Mouse (Mus musculus) MEL (cell line): ENCODE data around the gene Ribc2. TPM values are rescaled to one million over a fixed set of nuclear protein-coding genes. Genes with fewer than 3 reads are reported as not detected.

ENCODE experiments used
- DNase-seq: peaks from one replicate; pipeline ENCODE4 v3.0.0; 2011; ENCODE audit warnings: low read depth, low spot score
- H3K27ac ChIP-seq: 2 replicates; pipeline ENCODE4 v1.5.1; 2012; ENCODE audit warnings: low read depth, mild to moderate bottlenecking, control low read depth, low read length, moderate library complexity; ENCODE audit not compliant: control insufficient read depth
- H3K27me3 ChIP-seq, 2 experiments: fragments of 150-350 bp in 1 of 2; sonication (generic) in 1 of 2; 2 replicates each; pipeline ENCODE4 v1.6.1; 2012; ENCODE audit warnings: low read length in 2 of 2, mild to moderate bottlenecking in 2 of 2, improper control_type of control experiment in 1 of 2, moderate library complexity in 1 of 2; ENCODE audit not compliant: insufficient read depth in 2 of 2, control insufficient read depth in 1 of 2
- H3K36me3 ChIP-seq, 2 experiments: 2 replicates each; pipeline ENCODE4 v1.6.1; 2012 to 2014; ENCODE audit warnings: low read length in 2 of 2, improper control_type of control experiment in 1 of 2, inconsistent platforms in 1 of 2, mild to moderate bottlenecking in 1 of 2; ENCODE audit not compliant: insufficient read depth in 2 of 2, control insufficient read depth in 1 of 2
- H3K4me1 ChIP-seq, 2 experiments: fragments of 150-350 bp in 1 of 2; sonication (generic) in 1 of 2; 2 replicates each; pipeline ENCODE4 v1.6.1; 2012; ENCODE audit warnings: low read length in 2 of 2, improper control_type of control experiment in 1 of 2, mild to moderate bottlenecking in 1 of 2; ENCODE audit not compliant: insufficient read depth in 2 of 2, control insufficient read depth in 1 of 2
- H3K4me3 ChIP-seq, 2 experiments: fragments of 150-350 bp in 1 of 2; sonication (generic) in 1 of 2; 2 replicates each; pipeline ENCODE4 v1.5.1; 2012; ENCODE audit warnings: low read depth in 2 of 2, low read length in 2 of 2, mild to moderate bottlenecking in 2 of 2, moderate library complexity in 2 of 2, control low read depth in 1 of 2, improper control_type of control experiment in 1 of 2; ENCODE audit not compliant: control insufficient read depth in 1 of 2, insufficient read depth in 1 of 2
- H3K79me2 ChIP-seq: 2 replicates; pipeline ENCODE4 v1.6.1; 2012; ENCODE audit warnings: mild to moderate bottlenecking, low read length, moderate library complexity; ENCODE audit not compliant: control insufficient read depth, poor library complexity, insufficient read depth
- H3K9ac ChIP-seq: 2 replicates; pipeline ENCODE4 v1.6.1; 2012; ENCODE audit warnings: low read depth, mild to moderate bottlenecking, control low read depth, low read length, moderate library complexity; ENCODE audit not compliant: control insufficient read depth, poor library complexity, severe bottlenecking
- H3K9me3 ChIP-seq: fragments of 150-350 bp; sonication (generic); replicated peaks from 2 replicates; pipeline ENCODE4 v1.6.1; 2012; ENCODE audit warnings: mild to moderate bottlenecking, low read length, improper control_type of control experiment, moderate library complexity; ENCODE audit not compliant: insufficient read depth
- CTCF ChIP-seq, 3 experiments: IDR thresholded peaks in 2 of 3; conservative IDR thresholded peaks in 1 of 3; 2 replicates each; pipeline ENCODE4 v1.5.1; 2011 to 2012; ENCODE audit warnings: low read length in 3 of 3, low read depth in 2 of 3, mild to moderate bottlenecking in 2 of 3, improper control_type of control experiment in 1 of 3, inconsistent platforms in 1 of 3, mixed read lengths in 1 of 3, moderate library complexity in 1 of 3; ENCODE audit not compliant: control insufficient read depth in 1 of 3, insufficient read depth in 1 of 3, poor library complexity in 1 of 3, severe bottlenecking in 1 of 3
- E2F4 ChIP-seq: IDR thresholded peaks from 2 replicates; pipeline ENCODE4 v1.6.1; 2011; ENCODE audit warnings: low read depth, low read length, improper control_type of control experiment, borderline replicate concordance
- ELF1 ChIP-seq: IDR thresholded peaks from 2 replicates; pipeline ENCODE4 v1.6.1; 2014; ENCODE audit warnings: low read depth, mild to moderate bottlenecking, inconsistent platforms, low read length, improper control_type of control experiment, moderate library complexity
- EP300 ChIP-seq, 2 experiments: IDR thresholded peaks; 2 replicates each; pipeline ENCODE4 v1.6.1; 2011; ENCODE audit warnings: improper control_type of control experiment in 2 of 2, low read length in 2 of 2, low read depth in 1 of 2, mild to moderate bottlenecking in 1 of 2
- GABPA ChIP-seq: IDR thresholded peaks from 2 replicates; pipeline ENCODE4 v1.6.1; 2012; ENCODE audit warnings: low read depth, mild to moderate bottlenecking, inconsistent platforms, low read length, improper control_type of control experiment, moderate library complexity
- HCFC1 ChIP-seq: IDR thresholded peaks from 2 replicates; pipeline ENCODE4 v1.6.1; 2012; ENCODE audit warnings: low read depth, mild to moderate bottlenecking, inconsistent platforms, low read length, improper control_type of control experiment, moderate library complexity
- JUND ChIP-seq: IDR thresholded peaks from 2 replicates; pipeline ENCODE4 v1.6.1; 2011; ENCODE audit warnings: low read depth, mild to moderate bottlenecking, improper control_type of control experiment, low read length
- MAFK ChIP-seq: IDR thresholded peaks from 2 replicates; pipeline ENCODE4 v1.6.1; 2011; ENCODE audit warnings: low read depth, mild to moderate bottlenecking, low read length, improper control_type of control experiment, borderline replicate concordance
- MYC ChIP-seq: IDR thresholded peaks from 2 replicates; pipeline ENCODE4 v1.6.1; 2011; ENCODE audit warnings: low read depth, mild to moderate bottlenecking, low read length, improper control_type of control experiment, moderate library complexity
- NELFE ChIP-seq: IDR thresholded peaks from 2 replicates; pipeline ENCODE4 v1.6.1; 2011; ENCODE audit warnings: low read depth, low read length, improper control_type of control experiment
- NRF1 ChIP-seq: IDR thresholded peaks from 2 replicates; pipeline ENCODE4 v1.6.1; 2014; ENCODE audit warnings: low read depth, mild to moderate bottlenecking, inconsistent platforms, low read length, improper control_type of control experiment, moderate library complexity; ENCODE audit not compliant: poor library complexity, insufficient read depth, severe bottlenecking
- POLR2AphosphoS2 ChIP-seq: IDR thresholded peaks from 2 replicates; pipeline ENCODE4 v1.6.1; 2011; ENCODE audit warnings: low read length, improper control_type of control experiment
- SIN3A ChIP-seq: IDR thresholded peaks from 2 replicates; pipeline ENCODE4 v1.6.1; 2012; ENCODE audit warnings: low read length, improper control_type of control experiment, inconsistent platforms
- SMC3 ChIP-seq: IDR thresholded peaks from 2 replicates; pipeline ENCODE4 v1.6.1; 2011; ENCODE audit warnings: low read depth, low read length, improper control_type of control experiment
- TAL1 ChIP-seq: IDR thresholded peaks from 2 replicates; pipeline ENCODE4 v1.6.1; 2012; ENCODE audit warnings: mild to moderate bottlenecking, inconsistent platforms, low read length, moderate library complexity, mixed read lengths
- TBP ChIP-seq: IDR thresholded peaks from 2 replicates; pipeline ENCODE4 v1.8.0; 2011; ENCODE audit warnings: low read depth, low read length, improper control_type of control experiment
- TCF12 ChIP-seq: IDR thresholded peaks from 2 replicates; pipeline ENCODE4 v1.6.1; 2014; ENCODE audit warnings: low read depth, mild to moderate bottlenecking, inconsistent platforms, low read length, improper control_type of control experiment, moderate library complexity
- ZC3H11A ChIP-seq: IDR thresholded peaks from 2 replicates; pipeline ENCODE4 v1.6.1; 2012; ENCODE audit warnings: low read depth, mild to moderate bottlenecking, inconsistent platforms, low read length, improper control_type of control experiment
- ZKSCAN1 ChIP-seq: IDR thresholded peaks from 2 replicates; pipeline ENCODE4 v1.6.1; 2012; ENCODE audit warnings: low read depth, mild to moderate bottlenecking, inconsistent platforms, low read length, improper control_type of control experiment, moderate library complexity
- ZMIZ1 ChIP-seq: IDR thresholded peaks from 2 replicates; pipeline ENCODE4 v1.6.1; 2012; ENCODE audit warnings: low read depth, mild to moderate bottlenecking, inconsistent platforms, low read length, improper control_type of control experiment, moderate library complexity
- polyA plus RNA-seq, 2 experiments: library from polyadenylated mRNA; stranded (reverse) in 1 of 2; unstranded in 1 of 2; fragments of >175 nt in 1 of 2; fragments of >200 nt in 1 of 2; gene quantifications; 2 replicates each; pipeline versions ENCODE4 v1.2.1 to v1.2.4; 2012; ENCODE audit warnings: low replicate concordance in 2 of 2, low read depth in 1 of 2; ENCODE audit not compliant: insufficient read length in 2 of 2, insufficient read depth in 1 of 2, missing spikeins in 1 of 2
- total RNA-seq: library from RNA; depleted of rRNA; stranded (reverse); fragments of 300-350 nt; gene quantifications from 2 replicates; pipeline ENCODE4 v1.2.3, GENCODE M21; 2012

Gene Ribc2
- total and polyA plus RNA-seq, 3 experiments = not detected

DNA sequence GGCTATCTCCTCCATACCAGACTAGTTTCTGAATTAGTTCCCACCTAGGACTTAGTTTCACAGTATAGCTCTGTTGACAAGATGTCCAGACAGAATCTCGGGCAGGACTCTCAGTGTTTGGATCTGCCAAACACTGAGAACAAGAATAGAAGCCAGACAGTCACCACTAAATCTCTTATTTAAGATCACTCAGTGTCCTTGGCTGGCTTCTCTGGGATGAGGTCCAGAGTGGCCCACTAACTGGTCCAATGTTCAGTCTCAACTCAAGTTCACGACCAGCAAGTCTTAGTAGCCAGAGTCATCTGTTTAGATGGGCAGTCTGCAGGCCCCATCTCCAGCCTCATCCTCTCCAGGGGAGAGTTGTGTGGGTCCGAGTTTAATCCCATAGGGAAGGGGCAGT lies 20.7 kb downstream of the Ribc2 start:
- H3K9me3 ChIP-seq = no peaks in the 10 kb centered on the region
- no peak overlapping the region for H3K4me3 ChIP-seq
- H3K27me3 ChIP-seq = no peaks in the 10 kb centered on the region
- no peaks in the 10 kb centered on the region for H3K79me2 ChIP-seq
- no peak for TF ChIP-seq ZC3H11A
- no peak for TF ChIP-seq GABPA
- TF ChIP-seq HCFC1 = no peak
- no peak for TF ChIP-seq MYC
- TF ChIP-seq TCF12 = no peak
- no peak for TF ChIP-seq JUND
- TF ChIP-seq POLR2AphosphoS2 = no peak
- no peak for TF ChIP-seq E2F4
- no peak for TF ChIP-seq SIN3A
- H3K27ac ChIP-seq = no peak overlapping the region
- H3K9ac ChIP-seq = no peak overlapping the region
- H3K4me1 ChIP-seq = no peaks in the 10 kb centered on the region
- no peaks in the 10 kb centered on the region for H3K36me3 ChIP-seq
- no peak for DNase-seq

DNA sequence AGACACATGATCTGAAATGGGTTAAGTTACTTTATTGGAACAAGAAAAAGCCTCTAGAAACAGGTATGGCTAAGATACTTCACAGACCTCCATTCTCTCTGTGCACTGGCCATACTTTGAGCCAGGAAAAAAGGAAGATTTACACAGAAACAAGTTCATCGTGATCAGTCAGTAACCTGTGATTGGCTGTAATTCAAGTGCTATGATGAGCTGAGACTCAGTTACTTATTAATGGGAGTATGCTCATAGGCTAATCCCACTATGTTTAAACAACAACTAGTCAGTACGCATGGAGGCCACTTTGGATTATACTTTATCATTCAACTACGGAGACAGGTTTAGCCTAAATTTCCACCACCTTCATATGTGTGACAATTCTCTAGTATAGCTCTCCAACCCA lies 22.2 kb downstream of the Ribc2 start:
- DNase-seq = no peak
- TF ChIP-seq TBP (no peak), SMC3 (no peak), TAL1 (no peak), EP300 (IDR thresholded peaks at IDR 0.05; ENCODE audit: low read depth in 1 of 2, low read length in 2 of 2) (no peak), ZC3H11A (no peak), ELF1 (no peak), NELFE (no peak), ZMIZ1 (no peak), HCFC1 (no peak), CTCF (IDR thresholded peaks at IDR 0.05 in 2 of 3, conservative IDR thresholded peaks at IDR 0.05 in 1 of 3; ENCODE audit: control insufficient read depth in 1 of 3, insufficient read depth in 1 of 3, low read depth in 2 of 3, low read length in 3 of 3, poor library complexity in 1 of 3, severe bottlenecking in 1 of 3) (no peak), ZKSCAN1 (no peak), NRF1 (no peak), MAFK (no peak), TCF12 (no peak)

More for the DNA sequence above, 22.2 kb downstream of the Ribc2 start:
- Histone ChIP-seq H3K27me3 (no peaks in the 10 kb centered on the region), H3K9me3 (no peaks in the 10 kb centered on the region), H3K4me1 (no peaks in the 10 kb centered on the region), H3K27ac (no peak overlapping the region), H3K79me2 (no peaks in the 10 kb centered on the region), H3K9ac (no peak overlapping the region), H3K4me3 (no peak overlapping the region), H3K36me3 (no peaks in the 10 kb centered on the region)
